Mouse (Mus musculus) yolk sac, embryonic 10.5 days (tissue): ENCODE measurements at regions not wholly inside any gene's neighbourhood (a gene's known extent, or its start where the extent isn't known, plus 50 kb on each side); places are given as distances from the start of the nearest gene placed in this dataset.

Experiments used
- DNase-seq: peaks from one replicate; pipeline ENCODE4 v3.0.0-alpha.2; 2017; ENCODE audit warnings: low spot score

- DNase-seq: no peak
Measured at GRCm38 (mm10) chr3:147041201-147041600, 189.0 kb downstream of the Ttll7 start.

GRCm38 (mm10) chr3:147042911-147043310, 190.7 kb downstream of the Ttll7 start:
- DNase-seq: no peak

DNA sequence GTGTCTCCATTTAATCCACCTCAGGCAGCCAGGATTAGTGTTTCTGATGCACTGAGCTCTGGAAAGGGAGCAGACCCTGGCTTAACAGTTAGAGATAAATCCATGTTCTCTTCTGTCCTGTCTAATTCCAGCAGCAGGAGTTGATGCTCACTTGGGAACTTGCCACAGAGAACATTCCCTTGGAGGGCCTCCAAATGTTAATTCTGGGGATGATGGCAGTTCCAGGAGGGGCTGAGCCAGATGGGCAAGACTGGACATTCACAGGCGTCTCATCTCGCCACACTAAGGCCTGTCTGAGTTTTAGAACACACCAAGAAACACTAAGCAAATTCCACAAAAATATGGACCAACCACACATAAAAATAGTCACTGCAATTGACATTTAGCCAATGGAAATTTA, 194.5 kb downstream of the Ttll7 start:
- DNase-seq: no peak

- DNase-seq: no peak
Measured at GRCm38 (mm10) chr3:147054157-147054838, 202.1 kb downstream of the Ttll7 start.

- DNase-seq: no peak
Measured at GRCm38 (mm10) chr3:147057874-147058273, 205.7 kb downstream of the Ttll7 start.

DNA sequence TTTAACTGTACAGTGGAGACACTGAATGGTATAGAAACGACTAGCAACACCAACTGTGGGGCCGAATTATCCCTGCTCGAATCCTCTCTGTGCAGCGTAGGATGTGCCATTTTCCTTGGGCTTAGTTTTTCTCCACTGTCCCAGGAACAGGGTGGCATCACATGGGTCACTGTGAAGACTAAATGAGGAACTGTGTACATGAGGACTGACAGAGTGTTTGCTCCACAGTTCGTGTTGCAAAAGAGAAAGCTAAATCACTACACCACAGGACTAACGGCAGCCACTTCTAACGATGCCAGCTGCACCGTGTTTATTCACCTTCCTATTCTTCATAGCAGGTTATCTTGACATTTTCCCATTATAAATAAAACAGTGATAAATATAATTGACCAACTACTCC, 208.5 kb downstream of the Ttll7 start:
- DNase-seq: no peak

DNA sequence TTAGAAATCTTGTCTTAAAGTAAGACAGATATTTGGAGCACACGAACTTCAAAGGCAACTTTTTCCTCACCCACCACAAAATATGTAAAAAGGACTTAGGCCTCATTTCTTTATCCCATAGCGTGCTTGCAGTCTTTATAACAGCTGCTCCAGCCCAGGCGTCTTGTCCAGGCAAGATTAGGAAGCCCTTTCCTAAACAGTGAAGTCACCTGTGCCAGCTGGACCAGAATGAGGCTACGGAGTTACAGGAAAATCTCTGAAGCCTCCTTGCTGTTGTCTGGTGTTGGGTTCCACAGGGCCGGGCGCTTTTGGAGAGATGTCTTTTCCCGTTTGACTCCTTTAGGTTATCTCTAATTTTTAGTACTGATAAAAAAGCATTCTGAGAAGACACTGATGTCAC, 210.3 kb downstream of the Ttll7 start:
- DNase-seq: no peak

DNA sequence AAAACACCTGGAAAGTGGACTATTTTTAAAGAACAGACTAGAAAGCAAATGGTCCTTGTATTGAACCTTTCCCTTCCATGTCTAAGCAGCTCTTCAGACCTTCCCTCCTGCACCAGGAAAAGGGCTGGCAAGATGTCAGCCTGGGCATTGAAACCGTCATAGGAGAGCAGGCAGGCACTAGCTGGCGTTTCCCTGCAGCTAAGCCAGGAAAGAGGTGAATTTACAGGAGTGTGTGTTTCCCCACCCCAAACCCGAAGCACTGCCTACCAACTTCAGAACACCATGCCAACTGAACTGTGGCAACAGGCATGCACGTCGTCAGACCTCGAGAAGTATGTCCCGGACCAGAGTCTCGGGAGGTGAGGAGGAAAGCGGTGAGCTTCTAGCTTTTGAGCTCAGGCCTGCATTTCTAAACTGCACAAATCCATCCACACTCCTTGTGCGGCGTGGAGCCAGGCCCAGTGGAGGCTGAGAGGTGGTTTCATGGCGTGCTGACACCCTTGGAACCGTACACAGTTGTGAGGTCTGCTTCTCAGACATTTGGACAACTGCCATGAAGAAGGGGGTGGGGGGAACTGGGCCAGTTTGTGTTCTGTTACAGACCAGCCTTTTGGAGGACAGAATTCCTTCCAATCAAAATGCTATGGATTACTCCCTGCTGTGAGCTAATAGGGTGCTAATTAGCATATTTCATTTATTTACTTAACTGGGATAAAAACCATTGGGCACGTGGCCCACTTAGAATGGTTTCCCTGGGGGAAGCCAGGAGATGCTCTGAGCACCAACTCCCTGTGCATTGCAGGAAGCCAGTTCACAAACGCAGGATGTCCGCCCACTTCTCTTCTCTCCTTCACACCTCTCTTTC, 211.6 kb downstream of the Ttll7 start:
- DNase-seq: no peak

DNA sequence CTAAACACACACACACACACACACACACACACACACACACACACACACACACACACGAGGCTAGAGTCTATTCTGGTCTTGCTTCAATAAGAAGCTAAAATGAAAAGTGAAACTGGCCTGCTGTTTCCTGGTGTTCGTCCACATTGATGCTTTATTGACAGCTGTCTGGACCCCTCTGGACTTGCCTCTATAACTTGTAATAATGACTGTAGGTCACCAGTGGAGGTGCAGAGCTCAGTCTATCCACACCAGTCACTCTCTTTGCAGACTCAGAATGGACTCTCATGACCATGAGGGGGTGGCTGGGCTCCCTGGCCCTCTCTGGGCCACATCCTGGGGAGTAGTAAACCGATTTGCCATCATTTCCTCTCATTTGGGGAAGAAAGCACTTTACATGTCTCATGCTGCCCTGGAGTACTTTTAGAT, 212.3 kb downstream of the Ttll7 start:
- no peak for DNase-seq

DNA sequence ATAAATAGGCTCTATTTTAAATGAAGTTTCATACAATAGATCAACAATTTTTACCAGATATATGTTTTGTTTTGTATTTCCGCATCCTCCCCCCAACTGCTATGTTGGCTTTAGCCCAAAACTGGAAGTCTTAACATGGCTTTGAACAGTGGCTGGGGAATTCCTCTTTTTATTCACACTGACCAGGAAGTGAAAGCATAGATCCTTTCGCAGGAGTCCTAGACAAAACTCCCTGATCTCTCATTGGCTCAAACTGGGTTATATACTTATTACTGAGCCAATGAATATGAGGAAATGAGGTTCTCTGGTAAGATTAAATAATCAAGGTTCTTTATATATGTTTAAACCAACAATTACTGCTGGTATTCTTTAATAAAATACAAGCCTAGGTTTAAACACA, 218.8 kb downstream of the Ttll7 start:
- DNase-seq: no peak

- DNase-seq: no peak
Measured at GRCm38 (mm10) chr3:147080197-147080596, 228.0 kb downstream of the Ttll7 start.

DNA sequence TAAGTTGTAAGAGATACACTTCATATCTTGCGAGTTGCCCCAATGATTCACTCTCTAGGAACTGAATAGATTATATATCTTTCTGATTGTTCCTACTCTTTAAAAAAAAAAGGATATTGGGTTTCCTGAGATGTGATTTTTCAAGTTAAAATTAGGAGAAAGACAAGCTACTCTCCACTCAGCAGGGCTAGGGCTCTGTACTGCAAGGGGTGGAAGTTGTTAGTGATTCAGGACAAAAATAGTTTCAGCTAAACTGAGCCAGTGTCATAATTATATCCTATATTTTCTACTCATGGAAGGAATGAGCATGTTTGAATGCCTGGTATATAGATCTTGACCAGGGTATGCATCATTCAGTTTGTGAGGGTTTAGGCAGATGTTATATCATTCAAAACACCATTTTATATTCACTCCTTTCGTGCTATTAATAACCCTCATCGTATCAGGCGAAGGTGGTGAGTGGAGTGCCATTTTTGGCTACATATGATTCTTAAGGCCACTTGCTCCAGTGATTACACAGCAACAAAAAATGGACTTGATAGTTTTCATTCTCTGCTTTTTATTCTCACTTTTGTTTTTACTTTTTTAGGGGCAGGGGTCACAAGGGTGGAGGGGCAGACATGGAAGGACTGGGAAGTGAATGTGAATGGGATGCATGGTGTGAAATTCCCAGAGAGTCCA, 228.7 kb downstream of the Ttll7 start:
- no peak for DNase-seq

- DNase-seq: no peak
Measured at GRCm38 (mm10) chr3:147081763-147082162, 229.6 kb downstream of the Ttll7 start.

- DNase-seq: no peak
Measured at GRCm38 (mm10) chr3:147082255-147082943, 230.2 kb downstream of the Ttll7 start.

GRCm38 (mm10) chr3:147083374-147083773, 231.2 kb downstream of the Ttll7 start:
- DNase-seq: no peak

DNA sequence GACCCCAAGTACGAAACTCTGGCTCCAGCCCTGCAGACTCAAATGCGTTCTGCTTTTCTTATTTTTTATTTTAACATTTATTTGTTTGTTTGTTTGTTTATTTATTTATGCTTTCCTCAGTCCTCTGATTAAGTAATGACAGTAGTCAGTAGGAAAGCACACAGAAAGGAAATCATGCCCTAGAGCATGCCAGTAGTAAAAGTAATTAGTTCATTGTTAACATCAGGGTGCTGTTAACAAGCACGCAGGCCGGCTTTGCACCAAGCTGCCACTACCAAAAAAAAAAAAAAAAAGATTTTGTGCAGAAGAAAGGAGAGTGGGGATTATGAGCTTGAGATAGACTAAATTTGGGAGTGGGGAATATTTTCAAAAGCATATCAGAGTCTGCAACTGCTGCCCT, 231.7 kb downstream of the Ttll7 start:
- no peak for DNase-seq

DNA sequence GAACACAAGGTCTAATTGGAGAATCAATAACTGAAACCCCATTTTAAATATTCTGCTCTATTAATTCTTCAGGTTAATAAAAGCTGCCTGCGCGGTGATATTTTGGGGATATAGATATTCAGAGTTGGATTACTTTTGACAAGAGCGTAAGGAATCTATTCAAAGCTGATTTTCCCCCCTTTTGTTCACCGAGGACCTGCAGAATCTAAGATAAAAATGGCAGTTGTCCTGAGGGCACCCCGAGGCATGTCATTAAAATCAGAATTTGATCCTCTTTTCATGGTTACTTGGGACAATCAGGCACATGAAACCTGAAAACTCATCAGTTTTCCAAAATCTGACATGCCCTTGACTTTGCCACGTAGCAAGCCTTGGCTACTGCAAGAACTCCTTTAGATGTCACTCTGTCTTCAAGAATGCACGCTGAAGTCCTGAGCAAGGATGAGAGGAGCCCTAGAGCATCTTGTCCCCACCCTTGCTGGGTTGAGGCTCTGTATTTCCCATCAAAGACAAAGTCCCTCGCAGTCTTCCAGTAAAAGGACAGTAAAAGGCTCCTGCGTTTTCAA, 232.5 kb downstream of the Ttll7 start:
- no peak for DNase-seq

- no peak for DNase-seq
Measured at GRCm38 (mm10) chr3:147088171-147088570, 236.0 kb downstream of the Ttll7 start.

DNA sequence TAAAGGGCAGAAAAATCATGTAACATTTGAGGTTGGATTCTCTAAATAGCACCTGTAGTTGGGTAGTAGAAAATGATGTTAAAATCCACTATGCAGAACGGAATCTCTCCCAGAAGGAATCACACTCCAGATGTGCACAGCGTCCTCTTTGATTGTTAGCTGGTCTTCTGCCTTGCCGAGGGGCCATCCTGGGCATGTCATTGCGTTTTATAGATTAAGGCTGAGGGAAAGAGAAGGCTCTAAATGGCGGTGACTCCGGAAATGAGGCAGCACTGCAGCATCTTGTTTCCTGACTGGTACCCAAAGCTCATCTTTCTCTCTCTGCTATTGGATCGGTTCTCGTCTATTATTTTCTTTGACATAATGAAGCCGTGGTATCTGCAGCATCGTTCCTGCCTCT, 237.5 kb downstream of the Ttll7 start:
- DNase-seq: no peak

- no peak for DNase-seq
Measured at GRCm38 (mm10) chr3:147092188-147093075, 240.3 kb downstream of the Ttll7 start.

DNA sequence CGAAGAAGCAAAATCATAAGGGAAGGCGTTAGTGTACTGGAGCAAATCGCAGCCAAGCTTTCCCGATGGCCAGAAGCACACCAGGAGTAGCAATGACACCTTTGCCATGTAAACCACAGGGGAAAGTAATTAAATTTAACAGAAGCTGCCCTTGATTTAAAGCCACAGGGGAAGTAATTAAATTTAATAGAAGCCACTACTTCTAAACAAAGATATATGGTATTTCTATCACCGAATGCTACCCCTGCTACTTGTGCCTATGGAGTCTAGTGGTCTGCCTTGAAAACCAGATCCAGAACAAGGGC, 240.9 kb downstream of the Ttll7 start:
- DNase-seq: no peak
